Mouse (Mus musculus): Measurements from ENCODE around the gene Pinlyp.
"Not testable (repeated sequence)": the region's sequence is repeated elsewhere in the genome, so short reads cannot be mapped to it uniquely, and the experiment has no call there.

Pinlyp gene

GRCm38 (mm10) chr7:24524978-24525377 is 20.9 kb downstream of the Pinlyp start:
- DNase-seq (ENCODE audit: low spot score), result no peak

- DNase-seq (ENCODE audit: low spot score), result no peak
These were observed 22.2 kb downstream of the Pinlyp start for GRCm38 (mm10) chr7:24523723-24524122.

GRCm38 (mm10) chr7:24522805-24523204 is 23.1 kb downstream of the Pinlyp start:
- DNase-seq (ENCODE audit: low spot score), result no peak

- DNase-seq (ENCODE audit: low spot score), result not testable (repeated sequence)
These were observed 25.9 kb downstream of the Pinlyp start for GRCm38 (mm10) chr7:24520054-24520453.

GRCm38 (mm10) chr7:24519130-24519529 is 26.8 kb downstream of the Pinlyp start:
- DNase-seq (ENCODE audit: low spot score), result no peak

GRCm38 (mm10) chr7:24517654-24518053 is 28.3 kb downstream of the Pinlyp start:
- no peak for DNase-seq (ENCODE audit: low spot score)

- DNase-seq (ENCODE audit: low spot score), result no peak
These were observed 28.8 kb downstream of the Pinlyp start for GRCm38 (mm10) chr7:24517077-24517476.

- not testable (repeated sequence) for DNase-seq (ENCODE audit: low spot score)
These were observed 29.6 kb downstream of the Pinlyp start for GRCm38 (mm10) chr7:24516319-24516718.

- DNase-seq (ENCODE audit: low spot score), result no peak
These were observed 33.6 kb downstream of the Pinlyp start, which contains the start of gene AC161166.1 for GRCm38 (mm10) chr7:24512355-24512754. Gene AC161166.1, minus strand, starts transcription at chr7:24512455.

- DNase-seq (ENCODE audit: low spot score), result no peak
These were observed 38.2 kb downstream of the Pinlyp start for GRCm38 (mm10) chr7:24507726-24508114.

- DNase-seq (ENCODE audit: low spot score), result peak; percentile 75
These were observed 38.8 kb downstream of the Pinlyp start, which contains the start of gene Zfp428 for GRCm38 (mm10) chr7:24506838-24507725. Gene Zfp428, plus strand, starts transcription at chr7:24507006.

- DNase-seq (ENCODE audit: low spot score), result no peak
These were observed 39.5 kb downstream of the Pinlyp start for GRCm38 (mm10) chr7:24506476-24506837.

- no peak for DNase-seq (ENCODE audit: low spot score)
These were observed 39.9 kb downstream of the Pinlyp start for GRCm38 (mm10) chr7:24506065-24506459.

GRCm38 (mm10) chr7:24505447-24506064 is 40.4 kb downstream of the Pinlyp start:
- no peak for DNase-seq (ENCODE audit: low spot score)

GRCm38 (mm10) chr7:24504868-24505267 is 41.0 kb downstream of the Pinlyp start:
- no peak for DNase-seq (ENCODE audit: low spot score)

GRCm38 (mm10) chr7:24504004-24504403 is 41.9 kb downstream of the Pinlyp start:
- no peak for DNase-seq (ENCODE audit: low spot score)

- no peak for DNase-seq (ENCODE audit: low spot score)
These were observed 44.4 kb downstream of the Pinlyp start for GRCm38 (mm10) chr7:24501492-24501891.

- no peak for DNase-seq (ENCODE audit: low spot score)
These were observed 45.0 kb downstream of the Pinlyp start for GRCm38 (mm10) chr7:24500929-24501328.

GRCm38 (mm10) chr7:24499856-24500577 is 45.9 kb downstream of the Pinlyp start:
- DNase-seq (ENCODE audit: low spot score), result no peak
